Mouse (Mus musculus): ENCODE results near the gene Pgam2. TPM values are rescaled to one million over a fixed set of nuclear protein-coding genes. Genes with fewer than 3 reads are reported as not detected.

Pgam2 gene
- not detected in 2 replicates for polyA plus RNA-seq (2012; ENCODE audit: insufficient read depth, low replicate concordance)

GRCm38 (mm10) chr11:5803551-5803981 is at the start of gene Pgam2:
Gene Pgam2, minus strand, starts transcription at chr11:5803733.
- no peak within 1 kb of the TSS for H3K4me3 ChIP-seq (replicated peaks)
- no peaks in the 10 kb centered on the region for H3K27me3 ChIP-seq (replicated peaks)
- peaks cover 37% of the 10 kb centered on the region for H3K36me3 ChIP-seq (replicated peaks; ENCODE audit: low read length)
- peaks cover 13% of the 10 kb centered on the region; the same call in 1 of the 2 replicates for H3K9me3 ChIP-seq
- H3K4me1 ChIP-seq: peaks cover 70% of the 10 kb centered on the region
- TF ChIP-seq GATA1 (IDR thresholded peaks at IDR 0.05; ENCODE audit: borderline replicate concordance, low read length): no peak
- TF ChIP-seq FLI1 (IDR thresholded peaks at IDR 0.05; ENCODE audit: low read length): no peak

DNA sequence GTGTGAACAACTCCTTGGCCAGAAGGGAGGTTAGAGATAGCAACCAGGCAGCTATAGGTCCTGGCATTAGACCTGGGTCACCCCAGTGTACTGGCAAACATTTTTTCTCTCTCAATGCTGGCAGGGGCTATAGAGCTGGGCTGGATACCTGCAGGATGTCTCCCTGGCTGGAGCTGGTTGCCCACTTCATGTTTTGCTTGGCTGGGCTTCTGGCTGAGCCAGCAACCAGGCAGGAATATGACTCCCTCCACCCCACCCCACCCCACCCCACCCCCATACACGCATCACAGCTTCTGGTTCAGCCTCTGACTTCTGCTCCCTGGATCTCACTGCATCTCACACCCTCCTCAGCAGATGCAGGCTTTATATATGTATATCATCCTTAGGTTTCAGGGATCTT is 48.8 kb upstream of the Pgam2 start:
- Histone ChIP-seq H3K4me3 (replicated peaks) (no peak overlapping the region), H3K36me3 (replicated peaks; ENCODE audit: low read length) (no peaks in the 10 kb centered on the region), H3K4me1 (peaks cover 40% of the 10 kb centered on the region), H3K9me3 (peaks cover 7% of the 10 kb centered on the region), H3K27me3 (replicated peaks) (peaks cover 37% of the 10 kb centered on the region)
- no peak for TF ChIP-seq GATA1 (IDR thresholded peaks at IDR 0.05; ENCODE audit: borderline replicate concordance, low read length)
- no peak for TF ChIP-seq FLI1 (IDR thresholded peaks at IDR 0.05; ENCODE audit: low read length)

DNA sequence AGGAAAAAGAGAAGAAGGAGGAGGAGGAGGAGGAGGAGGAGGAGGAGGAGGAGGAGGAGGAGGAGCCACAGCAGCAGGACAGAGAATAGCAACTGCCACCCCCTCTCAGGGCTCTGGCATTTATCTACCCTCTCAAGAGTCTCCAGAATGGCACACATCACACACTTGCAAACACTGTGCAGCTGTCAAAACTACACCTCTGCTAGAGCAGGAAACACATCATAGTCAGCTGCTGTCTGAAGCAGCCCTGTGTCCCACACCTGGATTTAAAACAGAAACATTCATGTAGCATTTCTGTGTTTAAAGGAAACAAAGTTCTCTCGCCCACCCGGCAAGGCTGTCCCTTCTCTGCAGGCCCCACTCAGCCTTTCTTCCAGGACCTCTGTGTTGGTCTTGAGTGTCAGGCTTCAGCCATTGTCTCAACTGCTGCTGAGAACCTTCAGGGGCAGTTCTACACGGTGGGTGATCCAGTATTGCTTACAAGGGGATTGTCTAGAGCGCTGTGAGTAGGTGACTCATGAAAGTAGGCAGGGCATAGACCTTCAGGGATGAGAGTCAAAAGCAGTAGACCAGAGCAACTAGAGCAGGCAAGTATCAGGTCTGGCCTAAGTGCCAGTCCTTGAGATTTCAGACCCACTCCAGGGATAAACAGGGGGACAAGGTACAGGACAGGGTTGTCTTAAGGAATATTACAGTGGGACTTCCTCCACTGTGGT is 47.6 kb upstream of the Pgam2 start:
- peaks cover 18% of the 10 kb centered on the region for H3K9me3 ChIP-seq
- TF ChIP-seq FLI1 (IDR thresholded peaks at IDR 0.05; ENCODE audit: low read length) (no peak), GATA1 (IDR thresholded peaks at IDR 0.05; ENCODE audit: borderline replicate concordance, low read length) (no peak)
- H3K36me3 ChIP-seq (replicated peaks; ENCODE audit: low read length): no peaks in the 10 kb centered on the region
- no peak overlapping the region for H3K4me3 ChIP-seq (replicated peaks)
- H3K4me1 ChIP-seq: peaks cover 40% of the 10 kb centered on the region
- H3K27me3 ChIP-seq (replicated peaks): peaks cover 35% of the 10 kb centered on the region

DNA sequence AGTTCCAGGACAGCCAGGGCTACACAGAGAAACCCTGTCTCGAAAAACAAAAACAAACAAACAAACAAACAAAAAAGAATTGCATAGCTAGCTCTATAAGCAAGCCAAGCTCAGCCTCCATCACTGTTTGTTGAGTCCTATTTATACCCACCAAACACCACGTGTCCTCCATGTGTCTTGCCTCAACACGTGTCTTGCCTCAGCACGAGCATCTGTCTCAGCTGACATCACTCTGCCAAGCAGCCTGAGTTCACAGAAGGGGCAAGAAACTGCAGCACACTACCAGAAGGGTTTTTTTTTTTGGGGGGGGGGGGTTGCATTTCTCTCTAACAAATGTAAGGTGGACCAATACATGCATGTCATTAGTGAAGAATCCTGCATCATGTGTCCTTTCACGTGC is 46.9 kb upstream of the Pgam2 start:
- no peak for TF ChIP-seq FLI1 (IDR thresholded peaks at IDR 0.05; ENCODE audit: low read length)
- TF ChIP-seq GATA1 (IDR thresholded peaks at IDR 0.05; ENCODE audit: borderline replicate concordance, low read length): no peak
- Histone ChIP-seq H3K36me3 (replicated peaks; ENCODE audit: low read length) (no peaks in the 10 kb centered on the region), H3K4me3 (replicated peaks) (no peak overlapping the region), H3K4me1 (peaks cover 40% of the 10 kb centered on the region), H3K27me3 (replicated peaks) (peaks cover 33% of the 10 kb centered on the region), H3K9me3 (peaks cover 23% of the 10 kb centered on the region)

DNA sequence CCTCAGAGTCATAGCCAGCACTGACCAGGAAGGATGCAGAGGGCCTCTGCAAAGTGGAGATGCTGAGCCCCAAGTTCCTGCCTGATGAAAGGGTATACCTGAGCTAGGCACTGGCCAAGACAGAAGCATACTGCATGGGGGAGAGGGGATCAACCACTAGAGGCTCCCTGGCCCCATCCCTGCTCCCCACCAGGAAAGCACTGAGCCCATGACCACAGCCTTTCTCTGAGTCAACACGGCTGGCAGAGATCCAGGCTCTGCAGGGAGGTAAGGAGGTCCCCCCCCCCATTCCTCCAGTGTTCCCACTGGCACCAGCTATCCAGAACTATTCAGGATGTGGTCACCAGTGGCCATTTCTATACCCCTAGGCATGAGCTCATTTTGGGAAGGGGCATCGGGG is 45.8 kb upstream of the Pgam2 start:
- Histone ChIP-seq H3K27me3 (replicated peaks) (peaks cover 33% of the 10 kb centered on the region), H3K36me3 (replicated peaks; ENCODE audit: low read length) (no peaks in the 10 kb centered on the region), H3K4me1 (peaks cover 40% of the 10 kb centered on the region), H3K9me3 (peaks cover 24% of the 10 kb centered on the region), H3K4me3 (replicated peaks) (no peak overlapping the region)
- no peak for TF ChIP-seq FLI1 (IDR thresholded peaks at IDR 0.05; ENCODE audit: low read length)
- TF ChIP-seq GATA1 (IDR thresholded peaks at IDR 0.05; ENCODE audit: borderline replicate concordance, low read length): no peak

DNA sequence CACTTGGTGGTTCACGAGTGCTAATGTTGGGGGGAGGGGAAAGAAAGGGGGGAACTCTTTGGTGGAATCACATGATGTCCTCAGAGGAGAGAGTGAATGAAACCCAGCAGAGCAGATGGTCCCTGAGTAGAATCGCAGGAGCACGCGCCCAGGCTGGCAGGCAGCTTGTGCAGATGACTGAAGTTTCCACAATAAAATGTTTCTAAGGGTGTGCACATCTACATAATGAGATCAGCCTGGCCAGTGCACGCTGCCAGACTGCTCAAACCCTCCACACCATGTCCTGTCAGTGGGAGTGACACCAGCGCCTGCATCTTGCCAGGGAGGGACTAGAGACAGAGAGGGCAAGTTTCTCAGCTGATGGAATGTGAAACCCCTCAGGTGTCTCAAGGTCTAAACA is 45.2 kb upstream of the Pgam2 start:
- peaks cover 32% of the 10 kb centered on the region for H3K27me3 ChIP-seq (replicated peaks)
- H3K36me3 ChIP-seq (replicated peaks; ENCODE audit: low read length): no peaks in the 10 kb centered on the region
- H3K9me3 ChIP-seq: peaks cover 30% of the 10 kb centered on the region
- H3K4me3 ChIP-seq (replicated peaks): no peak overlapping the region
- TF ChIP-seq GATA1 (IDR thresholded peaks at IDR 0.05; ENCODE audit: borderline replicate concordance, low read length) (no peak), FLI1 (IDR thresholded peaks at IDR 0.05; ENCODE audit: low read length) (no peak)
- peaks cover 40% of the 10 kb centered on the region for H3K4me1 ChIP-seq

- Histone ChIP-seq H3K27me3 (replicated peaks) (peaks cover 32% of the 10 kb centered on the region), H3K9me3 (peaks cover 41% of the 10 kb centered on the region), H3K4me1 (peaks cover 32% of the 10 kb centered on the region), H3K4me3 (replicated peaks) (no peak overlapping the region), H3K36me3 (replicated peaks; ENCODE audit: low read length) (peaks cover 2% of the 10 kb centered on the region)
- TF ChIP-seq FLI1 (IDR thresholded peaks at IDR 0.05; ENCODE audit: low read length) (no peak), GATA1 (IDR thresholded peaks at IDR 0.05; ENCODE audit: borderline replicate concordance, low read length) (no peak)
Measured at GRCm38 (mm10) chr11:5846639-5847345, 43.3 kb upstream of the Pgam2 start.

GRCm38 (mm10) chr11:5843131-5843530 is 39.6 kb upstream of the Pgam2 start:
- no peak for TF ChIP-seq GATA1 (IDR thresholded peaks at IDR 0.05; ENCODE audit: borderline replicate concordance, low read length)
- TF ChIP-seq FLI1 (IDR thresholded peaks at IDR 0.05; ENCODE audit: low read length): no peak
- H3K27me3 ChIP-seq (replicated peaks): peaks cover 22% of the 10 kb centered on the region
- H3K9me3 ChIP-seq: peaks cover 66% of the 10 kb centered on the region

GRCm38 (mm10) chr11:5841751-5842150 is 38.2 kb upstream of the Pgam2 start:
- peaks cover 10% of the 10 kb centered on the region for H3K27me3 ChIP-seq (replicated peaks)
- TF ChIP-seq GATA1 (IDR thresholded peaks at IDR 0.05; ENCODE audit: borderline replicate concordance, low read length): no peak
- no peak for TF ChIP-seq FLI1 (IDR thresholded peaks at IDR 0.05; ENCODE audit: low read length)
- no peak overlapping the region for H3K4me3 ChIP-seq (replicated peaks)
- H3K36me3 ChIP-seq (replicated peaks; ENCODE audit: low read length): peaks cover 5% of the 10 kb centered on the region
- H3K9me3 ChIP-seq: peaks cover 54% of the 10 kb centered on the region
- peaks cover 11% of the 10 kb centered on the region for H3K4me1 ChIP-seq

More at GRCm38 (mm10) chr11:5843131-5843530, 39.6 kb upstream of the Pgam2 start:
- Histone ChIP-seq H3K4me1 (0 out of 2 replicates have a peak, but pooled peaks cover under 1% of the 10 kb centered on the region), H3K36me3 (replicated peaks; ENCODE audit: low read length) (peaks cover 5% of the 10 kb centered on the region), H3K4me3 (replicated peaks) (no peak overlapping the region)

GRCm38 (mm10) chr11:5840346-5840745 is 36.8 kb upstream of the Pgam2 start:
- Histone ChIP-seq H3K27me3 (replicated peaks) (peaks cover under 1% of the 10 kb centered on the region), H3K36me3 (replicated peaks; ENCODE audit: low read length) (peaks cover 12% of the 10 kb centered on the region), H3K9me3 (peaks cover 43% of the 10 kb centered on the region), H3K4me3 (replicated peaks) (no peak overlapping the region), H3K4me1 (peaks cover 20% of the 10 kb centered on the region)
- TF ChIP-seq FLI1 (IDR thresholded peaks at IDR 0.05; ENCODE audit: low read length): no peak
- TF ChIP-seq GATA1 (IDR thresholded peaks at IDR 0.05; ENCODE audit: borderline replicate concordance, low read length): no peak
